Mouse (Mus musculus) right cerebral cortex, adult 2 months (tissue): ENCODE measurements around the gene Hpcal4.
A peak's percentile ranks its signal among the peaks of the same experiment; 100 is the strongest.

Experiments used
- DNase-seq, 2 experiments: peaks; one replicate each; pipeline ENCODE4 v3.0.0; 2021 to 2022; ENCODE audit warnings: low spot score in 2 of 2

Hpcal4 gene

GRCm38 (mm10) chr4:123201186-123202093 lies 18.4 kb downstream of the Hpcal4 start, which contains the start of gene Nt5c1a:
Gene Nt5c1a (plus strand): TSS chr4:123201504.
- DNase-seq = peak in 1 of 2 experiments; percentile 39

- no peak for DNase-seq
Measured at GRCm38 (mm10) chr4:123202094-123202420, 19.0 kb downstream of the Hpcal4 start.

GRCm38 (mm10) chr4:123207337-123207736 lies 24.3 kb downstream of the Hpcal4 start:
- no peak for DNase-seq

- DNase-seq = no peak
Measured at GRCm38 (mm10) chr4:123210996-123211395, 28.0 kb downstream of the Hpcal4 start.

GRCm38 (mm10) chr4:123211453-123211852 lies 28.4 kb downstream of the Hpcal4 start:
- DNase-seq = no peak

- no peak for DNase-seq
Measured at GRCm38 (mm10) chr4:123212330-123212729, 29.3 kb downstream of the Hpcal4 start.

- no peak for DNase-seq
Measured at GRCm38 (mm10) chr4:123213975-123214374, 30.9 kb downstream of the Hpcal4 start.

GRCm38 (mm10) chr4:123215367-123215766 lies 32.3 kb downstream of the Hpcal4 start:
- DNase-seq = no peak

GRCm38 (mm10) chr4:123216782-123217181 lies 33.8 kb downstream of the Hpcal4 start:
- DNase-seq = peak; percentile 48 to 49

GRCm38 (mm10) chr4:123219720-123220357 lies 36.8 kb downstream of the Hpcal4 start:
- DNase-seq = peak; percentile 80 to 84

- DNase-seq = no peak
Measured at GRCm38 (mm10) chr4:123220637-123221036, 37.6 kb downstream of the Hpcal4 start.

- no peak for DNase-seq
Measured at GRCm38 (mm10) chr4:123223309-123223708, 40.3 kb downstream of the Hpcal4 start.

- no peak for DNase-seq
Measured at GRCm38 (mm10) chr4:123225718-123226403, 42.8 kb downstream of the Hpcal4 start.

- DNase-seq = no peak
Measured at GRCm38 (mm10) chr4:123227707-123228106, 44.7 kb downstream of the Hpcal4 start.

- DNase-seq = no peak
Measured at GRCm38 (mm10) chr4:123228270-123228669, 45.2 kb downstream of the Hpcal4 start.

- DNase-seq = no peak
Measured at GRCm38 (mm10) chr4:123229166-123229565, 46.1 kb downstream of the Hpcal4 start.

- no peak for DNase-seq
Measured at GRCm38 (mm10) chr4:123232841-123233240, 49.8 kb downstream of the Hpcal4 start.

- DNase-seq = no peak
Measured at GRCm38 (mm10) chr4:123233492-123234084, 50.6 kb downstream of the Hpcal4 start, which contains the start of gene Heyl. Gene Heyl (plus strand): TSS chr4:123233556.

GRCm38 (mm10) chr4:123235835-123236430 lies 52.9 kb downstream of the Hpcal4 start:
- no peak for DNase-seq

- no peak for DNase-seq
Measured at GRCm38 (mm10) chr4:123236431-123237031, 53.5 kb downstream of the Hpcal4 start.
